Mouse (Mus musculus) G1E (cell line): ENCODE measurements around the gene Wsb2. TPM values are rescaled to one million over a fixed set of nuclear protein-coding genes. Genes with fewer than 3 reads are reported as not detected.

Experiments
- ATAC-seq: 2 replicates; pipeline ENCODE4 v1.8.0; 2016; ENCODE audit warnings: mild to moderate bottlenecking; ENCODE audit not compliant: insufficient number of reproducible peaks, poor library complexity, low FRiP score, severe bottlenecking; ENCODE audit errors: extremely low read depth
- DNase-seq: peaks from one replicate; pipeline ENCODE4 v3.0.0; 2012; ENCODE audit warnings: low spot score
- H3K27me3 ChIP-seq: 2 replicates; pipeline ENCODE4 v1.6.1; 2012; ENCODE audit warnings: mild to moderate bottlenecking, low read length, inconsistent platforms; ENCODE audit not compliant: insufficient read depth
- H3K36me3 ChIP-seq: replicated peaks from 2 replicates; pipeline ENCODE3; 2012; ENCODE audit warnings: mild to moderate bottlenecking, inconsistent platforms
- H3K4me1 ChIP-seq: 2 replicates; pipeline ENCODE4 v1.6.1; 2012; ENCODE audit warnings: low read depth, low read length, inconsistent platforms, mixed read lengths; ENCODE audit not compliant: insufficient read depth
- H3K4me3 ChIP-seq: 2 replicates; pipeline ENCODE4 v1.5.1; 2012; ENCODE audit warnings: low read depth, mild to moderate bottlenecking, inconsistent platforms, low read length, moderate library complexity, mixed read lengths
- H3K9me3 ChIP-seq: replicated peaks from 2 replicates; pipeline ENCODE4 v1.6.1; 2012; ENCODE audit warnings: inconsistent platforms
- CTCF ChIP-seq: IDR thresholded peaks from 2 replicates; pipeline ENCODE4 v1.5.1; 2012; ENCODE audit warnings: low read depth, low read length, inconsistent platforms, mixed read lengths
- GATA1 ChIP-seq: IDR thresholded peaks from 2 replicates; pipeline ENCODE4 v1.6.1; 2012; ENCODE audit warnings: borderline replicate concordance, low read length, inconsistent platforms, mixed read lengths
- GATA2 ChIP-seq: IDR thresholded peaks from 2 replicates; pipeline ENCODE4 v1.6.1; 2012; ENCODE audit warnings: low read depth, low read length, inconsistent platforms, borderline replicate concordance
- POLR2AphosphoS5 ChIP-seq: IDR thresholded peaks from 2 replicates; pipeline ENCODE4 v1.6.1; 2012; ENCODE audit warnings: low read depth, low read length, inconsistent platforms; ENCODE audit not compliant: insufficient replicate concordance
- TAL1 ChIP-seq: conservative IDR thresholded peaks from 2 replicates; pipeline ENCODE4 v1.6.1; 2012; ENCODE audit warnings: low read depth, low read length, inconsistent platforms, mixed read lengths
- polyA plus RNA-seq: library from polyadenylated mRNA; stranded (reverse); fragments of >175 nt; gene quantifications from 2 replicates; pipeline ENCODE4 v1.2.3, GENCODE M21; 2012
- total RNA-seq, 2 experiments: library from RNA; stranded (forward) in 1 of 2; stranded (reverse) in 1 of 2; fragments of 200-1000 nt in 1 of 2; fragments of >200 nt in 1 of 2; fragmentation: Nextera tagmentation in 1 of 2; gene quantifications; 2 replicates each; pipeline ENCODE4 v1.2.3; 2014 to 2017

Wsb2 gene
- total and polyA plus RNA-seq, 3 experiments: 26.3 to 69.3 (median 34.5) TPM

- DNase-seq: peak; percentile 19
- no peaks in the 10 kb centered on the region for H3K9me3 ChIP-seq
- peak; percentile 61 for ATAC-seq
- TF ChIP-seq TAL1 (no peak), GATA1 (no peak), CTCF (no peak), GATA2 (no peak), POLR2AphosphoS5 (no peak)
- H3K36me3 ChIP-seq: peaks cover 51% of the 10 kb centered on the region
- H3K4me3 ChIP-seq: no peak overlapping the region
- peaks cover 8% of the 10 kb centered on the region for H3K27me3 ChIP-seq
- H3K4me1 ChIP-seq: peaks cover 37% of the 10 kb centered on the region
These were observed 3.8 kb downstream of the Wsb2 start for GRCm38 (mm10) chr5:117360631-117361541.

- DNase-seq (no peak), ATAC-seq (no peak)
- H3K36me3 ChIP-seq: peaks cover 58% of the 10 kb centered on the region
- peaks cover 3% of the 10 kb centered on the region; the same call in 1 of the 2 replicates for H3K27me3 ChIP-seq
- TF ChIP-seq GATA2 (no peak), TAL1 (no peak), POLR2AphosphoS5 (no peak), CTCF (no peak), GATA1 (no peak)
- H3K4me1 ChIP-seq: peaks cover 31% of the 10 kb centered on the region
- H3K9me3 ChIP-seq: no peaks in the 10 kb centered on the region
- H3K4me3 ChIP-seq: no peak overlapping the region
These were observed 4.5 kb downstream of the Wsb2 start for GRCm38 (mm10) chr5:117361590-117361989.

DNA sequence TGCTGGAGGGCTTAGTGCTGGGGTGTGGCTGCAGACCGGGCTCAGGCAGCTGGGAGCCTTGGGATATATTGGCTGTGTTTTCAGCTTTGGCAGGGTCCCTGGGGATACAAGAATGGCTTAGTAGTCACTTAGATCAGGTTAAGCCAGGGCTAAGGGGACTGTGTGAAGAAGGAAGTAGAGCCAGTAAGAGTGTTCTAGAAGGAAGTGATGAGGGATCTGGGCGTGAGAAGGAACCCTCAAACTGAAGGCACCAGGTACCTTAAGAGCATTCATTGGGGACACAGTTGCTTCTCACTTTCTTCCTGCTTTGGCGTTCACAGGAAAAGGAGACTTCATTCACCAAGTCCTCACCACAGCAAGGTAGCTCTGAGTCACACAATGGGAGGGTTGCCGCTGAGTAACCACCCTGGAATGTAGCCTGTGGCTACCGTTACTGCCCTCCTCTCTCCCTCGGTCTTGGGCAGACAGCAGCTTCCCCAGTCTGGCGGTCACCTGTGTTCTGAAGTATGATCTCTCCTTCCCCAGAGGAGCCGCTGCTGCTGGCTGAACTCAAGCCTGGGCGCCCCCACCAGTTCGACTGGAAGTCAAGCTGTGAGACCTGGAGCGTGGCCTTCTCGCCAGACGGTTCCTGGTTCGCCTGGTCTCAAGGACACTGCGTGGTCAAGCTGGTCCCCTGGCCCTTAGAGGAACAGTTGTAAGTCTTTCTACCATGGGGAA is 6.1 kb downstream of the Wsb2 start:
- H3K4me1 ChIP-seq: peaks cover 25% of the 10 kb centered on the region
- H3K27me3 ChIP-seq: no peaks in the 10 kb centered on the region
- ATAC-seq: no peak
- H3K9me3 ChIP-seq: no peaks in the 10 kb centered on the region
- TF ChIP-seq GATA2: no peak
- no peak for TF ChIP-seq TAL1
- no peak for TF ChIP-seq GATA1
- TF ChIP-seq POLR2AphosphoS5: no peak
- no peak for TF ChIP-seq CTCF
- peaks cover 71% of the 10 kb centered on the region for H3K36me3 ChIP-seq
- no peak for DNase-seq
- no peak overlapping the region for H3K4me3 ChIP-seq

- TF ChIP-seq CTCF (no peak), GATA2 (no peak), POLR2AphosphoS5 (no peak), GATA1 (no peak), TAL1 (no peak)
- no peak for ATAC-seq
- no peak for DNase-seq
- H3K27me3 ChIP-seq: no peaks in the 10 kb centered on the region
- H3K9me3 ChIP-seq: no peaks in the 10 kb centered on the region
- no peak overlapping the region for H3K4me3 ChIP-seq
- peaks cover 15% of the 10 kb centered on the region for H3K4me1 ChIP-seq
- peaks cover 81% of the 10 kb centered on the region for H3K36me3 ChIP-seq
These were observed 7.7 kb downstream of the Wsb2 start for GRCm38 (mm10) chr5:117364821-117365220.

DNA sequence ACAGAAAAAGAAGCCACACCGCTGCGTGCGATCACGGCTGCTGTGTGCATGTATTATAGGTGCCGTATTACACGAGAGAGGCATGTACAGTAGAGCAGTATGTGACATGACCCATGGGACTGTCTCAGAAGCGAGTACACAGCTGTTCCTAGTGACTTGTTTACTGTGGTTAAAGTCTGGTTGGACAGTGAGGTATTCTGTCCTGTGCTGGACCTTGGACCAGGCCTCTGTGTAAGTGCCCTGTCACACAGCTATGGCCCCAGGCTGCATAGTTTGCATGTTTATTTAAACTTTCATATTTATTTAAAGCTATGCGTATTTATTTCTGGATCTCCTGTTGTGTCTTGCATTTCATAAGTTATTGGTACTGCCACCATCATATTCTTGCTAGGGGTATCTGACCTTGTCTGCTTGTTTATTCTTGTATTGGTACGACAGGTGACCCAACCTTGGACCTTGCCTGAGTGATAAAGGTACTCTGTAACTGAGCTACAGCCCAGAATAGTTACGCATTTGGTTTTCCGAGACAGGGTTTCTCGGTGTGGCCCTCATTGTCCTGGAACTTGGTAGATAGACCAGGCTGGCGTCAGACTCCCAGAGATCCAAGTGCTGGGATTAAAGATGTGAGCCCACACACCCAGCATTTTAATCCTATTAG is 8.9 kb downstream of the Wsb2 start:
- no peaks in the 10 kb centered on the region for H3K27me3 ChIP-seq
- peaks cover 3% of the 10 kb centered on the region for H3K4me1 ChIP-seq
- DNase-seq (no peak), ATAC-seq (no peak)
- no peaks in the 10 kb centered on the region for H3K9me3 ChIP-seq
- TF ChIP-seq POLR2AphosphoS5 (no peak), CTCF (no peak), GATA1 (no peak), GATA2 (no peak), TAL1 (no peak)
- H3K4me3 ChIP-seq: no peak overlapping the region
- H3K36me3 ChIP-seq: peaks cover 87% of the 10 kb centered on the region

DNA sequence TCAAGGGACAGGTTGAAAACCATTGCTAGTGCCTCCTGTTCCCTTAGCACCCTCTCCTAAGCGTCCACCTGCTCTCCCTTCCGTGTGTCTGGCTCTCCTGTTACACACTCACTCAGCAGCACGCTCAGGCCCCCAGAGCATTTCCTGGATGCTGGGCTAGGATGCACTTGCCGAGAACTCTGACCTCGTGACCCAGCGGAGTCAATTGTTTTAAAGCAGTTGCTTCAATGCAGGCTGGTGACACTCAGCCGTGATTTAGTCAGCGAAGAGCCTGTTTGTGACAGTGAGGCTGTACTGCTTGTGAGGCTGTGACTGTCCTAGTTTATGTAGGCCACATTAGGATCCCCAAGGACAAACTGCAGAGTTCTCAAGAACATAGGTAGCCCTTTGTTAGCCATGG is 10.1 kb downstream of the Wsb2 start:
- peaks cover 93% of the 10 kb centered on the region for H3K36me3 ChIP-seq
- ATAC-seq (no peak), DNase-seq (no peak)
- H3K4me3 ChIP-seq: no peak overlapping the region
- TF ChIP-seq GATA1 (no peak), GATA2 (no peak), TAL1 (no peak), CTCF (no peak), POLR2AphosphoS5 (no peak)
- H3K9me3 ChIP-seq: no peaks in the 10 kb centered on the region
- H3K4me1 ChIP-seq: no peaks in the 10 kb centered on the region
- H3K27me3 ChIP-seq: no peaks in the 10 kb centered on the region
